Mouse (Mus musculus): ENCODE measurements at regions not wholly inside any gene's neighbourhood (a gene's known extent, or its start where the extent isn't known, plus 50 kb on each side); places are given as distances from the start of the nearest gene placed in this dataset.

GRCm38 (mm10) chr8:10869866-10870265, 138.4 kb downstream of the Irs2 start:
- peak in 1 of 2 experiments; percentile 8 for DNase-seq (ENCODE audit: low spot score in 2 of 2)

- no peak for DNase-seq (ENCODE audit: low spot score in 2 of 2)
Measured at GRCm38 (mm10) chr8:10866696-10867395, 141.4 kb downstream of the Irs2 start.

GRCm38 (mm10) chr8:10865941-10866513, 142.2 kb downstream of the Irs2 start:
- no peak for DNase-seq (ENCODE audit: low spot score in 2 of 2)

GRCm38 (mm10) chr8:10865415-10865821, 142.8 kb downstream of the Irs2 start:
- no peak for DNase-seq (ENCODE audit: low spot score in 2 of 2)

DNA sequence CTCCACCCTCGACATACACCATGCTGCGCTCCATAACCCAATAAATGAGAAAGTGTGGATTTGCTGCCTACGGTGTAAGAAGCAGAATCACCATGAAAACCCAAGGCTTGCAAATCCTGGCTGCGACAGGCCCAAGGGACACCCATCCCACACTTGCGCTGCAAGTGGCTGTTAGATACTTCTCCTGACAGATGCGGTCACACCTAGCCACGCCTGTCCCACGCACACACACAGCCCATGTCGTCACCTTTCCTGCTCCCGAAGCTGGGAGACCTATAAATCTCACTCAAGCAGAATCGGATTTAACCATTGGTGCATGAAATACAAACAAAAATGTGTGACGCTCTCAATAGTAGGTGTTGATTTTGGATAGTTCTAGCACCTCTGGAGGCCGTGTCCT, 145.8 kb downstream of the Irs2 start:
- DNase-seq (ENCODE audit: low spot score in 2 of 2), result no peak

GRCm38 (mm10) chr8:10860810-10861209, 147.4 kb downstream of the Irs2 start:
- no peak for DNase-seq (ENCODE audit: low spot score in 2 of 2)

GRCm38 (mm10) chr8:10857874-10858273, 150.4 kb downstream of the Irs2 start:
- no peak for DNase-seq (ENCODE audit: low spot score in 2 of 2)

- DNase-seq (ENCODE audit: low spot score in 2 of 2), result no peak
Measured at GRCm38 (mm10) chr8:10856996-10857720, 151.1 kb downstream of the Irs2 start.

DNA sequence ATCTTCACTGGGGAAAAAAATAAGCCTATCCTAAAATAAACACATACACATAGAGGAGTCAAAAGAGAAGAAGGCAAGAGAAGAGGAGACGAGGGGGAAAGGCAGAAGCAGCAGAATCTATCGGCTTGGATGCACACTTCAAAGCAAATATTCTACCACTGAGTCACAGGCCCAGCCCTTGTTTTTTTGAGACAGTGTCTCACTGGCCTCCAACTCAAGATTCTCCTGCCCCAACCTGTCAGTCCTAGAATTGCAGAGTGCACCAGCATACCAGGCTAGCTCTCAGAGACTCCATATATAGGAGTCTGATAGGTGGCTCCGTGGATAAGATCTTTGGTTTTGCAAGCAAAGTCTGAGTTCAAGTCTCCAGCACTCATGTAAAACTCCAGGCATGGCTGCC, 152.6 kb downstream of the Irs2 start:
- no peak for DNase-seq (ENCODE audit: low spot score in 2 of 2)

- DNase-seq (ENCODE audit: low spot score in 2 of 2), result no peak
Measured at GRCm38 (mm10) chr8:10855131-10855530, 153.1 kb downstream of the Irs2 start.

GRCm38 (mm10) chr8:10854600-10854999, 153.7 kb downstream of the Irs2 start:
- no peak for DNase-seq (ENCODE audit: low spot score in 2 of 2)

GRCm38 (mm10) chr8:10853901-10854300, 154.4 kb downstream of the Irs2 start:
- DNase-seq (ENCODE audit: low spot score in 2 of 2), result no peak

DNA sequence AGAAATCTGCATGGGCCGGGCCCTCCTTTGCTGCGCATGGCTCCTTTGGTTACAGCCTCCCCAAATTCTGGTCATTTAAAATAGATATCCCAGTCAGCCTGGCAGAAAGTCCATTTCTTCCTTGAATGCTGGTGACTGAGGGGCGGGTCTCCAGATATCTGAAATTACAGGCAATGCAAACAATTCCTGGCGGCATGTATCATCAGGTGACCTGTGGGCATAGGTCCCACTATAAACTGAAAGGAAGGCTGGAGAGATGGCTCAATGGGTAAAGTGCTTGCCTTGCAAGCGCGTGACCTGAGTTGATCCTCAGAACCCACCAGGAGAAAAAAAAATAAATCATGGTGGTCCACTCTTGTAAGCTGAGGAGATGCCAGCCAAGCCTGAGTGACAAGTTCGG, 158.3 kb downstream of the Irs2 start:
- no peak for DNase-seq (ENCODE audit: low spot score in 2 of 2)

DNA sequence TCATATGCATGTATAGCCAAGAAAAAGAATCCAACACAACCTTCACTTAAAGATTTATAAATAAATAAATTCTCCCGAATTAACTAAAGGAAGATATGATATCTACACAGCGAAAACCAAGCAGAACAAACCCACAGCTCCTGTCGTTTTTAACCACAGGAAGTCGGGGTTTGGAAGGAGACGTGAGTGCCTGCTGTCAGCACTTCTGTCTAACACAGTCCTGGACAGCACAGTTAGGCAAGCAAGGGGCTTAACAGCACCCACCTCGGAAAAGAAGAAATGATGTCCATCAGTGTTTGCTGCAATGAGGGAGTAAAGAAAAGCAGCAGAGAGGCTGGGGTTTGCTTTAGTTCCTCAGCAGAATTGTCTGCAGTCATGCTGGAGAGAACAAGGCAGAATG, 162.7 kb downstream of the Irs2 start:
- DNase-seq (ENCODE audit: low spot score in 2 of 2), result no peak

DNA sequence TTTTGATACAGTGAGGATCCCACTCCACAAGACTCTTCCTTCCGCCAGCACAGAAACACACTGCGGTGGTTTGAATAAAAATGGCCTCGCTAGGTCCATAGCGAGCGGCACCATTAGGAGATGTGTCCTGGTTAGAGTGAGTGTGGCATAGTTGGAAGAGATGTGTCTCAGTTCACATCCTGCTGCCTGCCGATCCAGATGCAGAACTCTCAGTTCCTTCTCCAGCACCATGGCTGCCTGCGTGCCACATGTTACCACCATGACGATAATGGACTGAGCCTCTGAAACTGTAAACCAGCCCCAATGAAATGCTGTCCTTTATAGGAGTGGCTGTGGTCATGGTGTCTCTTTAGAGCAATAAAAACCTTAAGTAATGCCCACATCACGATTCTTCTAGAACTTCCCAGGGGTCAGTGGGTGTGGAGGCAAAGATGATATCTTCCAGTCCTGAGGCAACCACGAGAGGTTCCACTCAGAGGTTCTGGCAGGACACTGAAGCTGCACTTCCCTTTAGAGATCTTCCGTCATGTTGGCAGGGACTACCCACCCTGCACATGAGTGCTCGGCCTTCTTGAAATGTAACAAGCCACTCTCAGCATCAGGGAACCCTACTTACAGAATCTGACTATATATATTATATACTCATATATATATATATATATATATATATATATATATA, 167.3 kb downstream of the Irs2 start:
- no peak for DNase-seq (ENCODE audit: low spot score in 2 of 2)

- DNase-seq (ENCODE audit: low spot score in 2 of 2), result no peak
Measured at GRCm38 (mm10) chr8:10840044-10840443, 168.2 kb downstream of the Irs2 start.

DNA sequence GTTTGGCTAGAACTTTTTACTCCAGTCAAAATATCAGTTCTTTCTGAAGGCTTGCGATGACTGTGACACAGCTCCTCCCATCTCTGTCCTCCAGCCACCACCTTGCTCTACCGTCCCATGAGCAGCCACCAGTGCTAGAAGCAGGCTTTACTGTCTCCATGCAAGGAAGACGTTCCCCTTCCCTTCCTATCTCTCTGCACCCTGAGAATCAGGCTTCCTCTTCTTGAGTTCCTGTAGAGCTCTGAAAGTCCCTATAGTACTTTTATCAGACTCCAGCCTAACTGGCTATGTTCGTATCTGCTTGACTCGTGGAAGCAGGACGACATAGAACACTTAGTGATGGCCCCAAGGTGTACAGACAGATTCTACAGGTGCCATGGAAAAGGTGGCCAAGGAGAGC, 173.2 kb downstream of the Irs2 start:
- DNase-seq (ENCODE audit: low spot score in 2 of 2), result no peak

- DNase-seq (ENCODE audit: low spot score in 2 of 2), result no peak
Measured at GRCm38 (mm10) chr8:10831864-10832263, 176.4 kb downstream of the Irs2 start.

GRCm38 (mm10) chr8:10831277-10831676, 177.0 kb downstream of the Irs2 start:
- DNase-seq (ENCODE audit: low spot score in 2 of 2), result no peak

DNA sequence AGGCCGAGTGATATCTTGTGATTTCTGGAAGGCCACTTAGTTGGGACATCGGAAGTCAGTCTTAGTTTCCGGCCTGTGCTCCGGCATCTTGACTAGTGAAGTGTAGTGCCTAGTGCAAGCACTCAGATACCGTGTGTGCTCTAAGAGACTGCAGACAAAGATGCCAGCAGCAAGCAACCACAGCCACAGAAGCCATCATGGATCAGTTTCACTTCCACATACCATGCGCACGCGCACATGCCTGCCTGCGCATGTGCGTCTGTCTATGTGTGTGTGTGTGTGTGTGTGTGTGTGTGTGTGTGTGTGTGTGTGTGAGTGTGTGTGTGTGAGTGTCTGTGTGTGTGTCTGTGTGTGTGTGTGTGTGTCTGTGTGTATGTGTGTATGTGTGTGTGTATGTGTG, 177.4 kb downstream of the Irs2 start:
- no peak for DNase-seq (ENCODE audit: low spot score in 2 of 2)

GRCm38 (mm10) chr8:10828580-10828979, 179.7 kb downstream of the Irs2 start:
- DNase-seq (ENCODE audit: low spot score in 2 of 2), result no peak

DNA sequence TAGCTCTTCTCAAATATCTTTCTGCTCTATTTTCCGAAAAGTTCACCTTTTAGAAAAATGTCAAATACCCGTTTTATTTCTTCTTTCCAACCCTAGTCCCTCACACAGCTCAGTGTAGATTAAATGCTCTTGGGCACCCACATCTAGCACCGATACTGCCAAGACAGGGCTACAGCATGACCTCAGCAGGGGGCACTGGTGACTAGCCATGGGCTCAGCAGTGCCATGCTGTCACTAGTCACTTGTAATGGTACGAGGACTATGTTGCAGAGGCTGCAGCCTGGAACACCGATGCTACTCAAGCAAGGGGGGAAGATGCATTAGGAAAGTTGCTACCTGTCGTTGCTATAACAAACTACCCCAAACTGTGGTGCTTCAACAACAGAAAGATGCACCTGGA, 180.7 kb downstream of the Irs2 start:
- peak in 1 of 2 experiments; percentile 21 for DNase-seq (ENCODE audit: low spot score in 2 of 2)

DNA sequence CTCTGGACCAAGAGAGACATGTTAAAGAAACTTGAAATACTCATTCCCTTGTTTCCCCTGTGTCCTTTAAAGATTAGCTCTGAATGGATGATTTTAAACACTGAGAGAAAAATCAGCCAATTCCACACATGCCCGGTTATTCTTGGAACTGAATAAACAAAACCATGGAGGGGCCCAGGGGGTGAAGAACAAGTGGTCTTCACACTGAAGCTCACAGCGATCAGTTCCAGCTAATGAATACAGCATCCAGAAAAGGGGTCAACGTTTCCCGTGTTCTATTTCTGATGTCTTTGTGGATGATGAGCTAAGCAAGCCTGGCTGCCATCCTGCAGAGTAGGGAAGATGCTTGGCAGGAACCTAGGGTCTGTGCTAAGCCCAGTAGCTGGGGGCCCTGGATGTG, 182.3 kb downstream of the Irs2 start:
- no peak for DNase-seq (ENCODE audit: low spot score in 2 of 2)

Data from left cerebral cortex, adult 9 months (tissue).